Mouse (Mus musculus): Measurements from ENCODE around the gene Cyth2. TPM values are rescaled to one million over a fixed set of nuclear protein-coding genes. Genes with fewer than 3 reads are reported as not detected.

Gene Cyth2
- polyA plus RNA-seq, 1 experiment from 2014 or later = 66.2 TPM

Other genes with a start within 250 kb of the Cyth2 start
- 31.4 to 52.8 TPM (median 38.5 TPM) in 3 replicates for gene Bcat2, start 244.4 kb downstream of the Cyth2 start, polyA plus RNA-seq (2018)
- gene Fgf21, start 199.1 kb downstream of the Cyth2 start, polyA plus RNA-seq (2018) = not detected in 3 replicates
- gene Fut1, start 197.3 kb downstream of the Cyth2 start, polyA plus RNA-seq (2018) = not detected in 3 replicates
- not detected in 3 replicates for gene Izumo1, start 192.8 kb downstream of the Cyth2 start, polyA plus RNA-seq (2018)
- 0.04 to 0.08 TPM (median 0.07 TPM) in 3 replicates for gene Rasip1, start 187.1 kb downstream of the Cyth2 start, polyA plus RNA-seq (2018)
- not detected in 3 replicates for gene Mamstr, start 174.6 kb downstream of the Cyth2 start, polyA plus RNA-seq (2018)
- not detected in 3 replicates for gene Fut2, start 148.2 kb downstream of the Cyth2 start, polyA plus RNA-seq (2018)
- not detected in 3 replicates for gene Ntn5, start 130.6 kb downstream of the Cyth2 start, polyA plus RNA-seq (2018)
- not detected in 3 replicates for gene Sec1, start 120.2 kb downstream of the Cyth2 start, polyA plus RNA-seq (2018)
- 0.56 TPM in 1 of 3 replicates, not detected in the others for gene Car11, start 114.7 kb downstream of the Cyth2 start, polyA plus RNA-seq (2018)
- 11.3 to 58.2 TPM (median 52.9 TPM) in 3 replicates for gene Dbp, start 109.5 kb downstream of the Cyth2 start, polyA plus RNA-seq (2018)
- 290 to 1,003 TPM (median 791 TPM) in 3 replicates for gene Rpl18, start 99.1 kb downstream of the Cyth2 start, polyA plus RNA-seq (2018)
- 47.1 to 55.5 TPM (median 51.5 TPM) in 3 replicates for gene Sphk2, start 96.6 kb downstream of the Cyth2 start, polyA plus RNA-seq (2018)
- gene Fam83e, start 93.4 kb downstream of the Cyth2 start, polyA plus RNA-seq (2018) = not detected in 3 replicates
- gene Spaca4, start 88.8 kb downstream of the Cyth2 start, polyA plus RNA-seq (2018) = not detected in 3 replicates
- 0.04 to 0.06 TPM in 2 of 3 replicates, not detected in the other for gene Lmtk3, start 30.8 kb downstream of the Cyth2 start, polyA plus RNA-seq (2018)
- gene Sult2b1, start 29.9 kb downstream of the Cyth2 start, polyA plus RNA-seq (2018) = 0.55 to 1.1 TPM (median 0.56 TPM) in 3 replicates
- gene Kcnj14, start 10.2 kb upstream of the Cyth2 start, polyA plus RNA-seq (2018) = not detected in 3 replicates
- gene Grwd1, start 16.4 kb upstream of the Cyth2 start, polyA plus RNA-seq (2018) = 4.9 to 28.9 TPM (median 5.3 TPM) in 3 replicates
- 103 to 141 TPM (median 125 TPM) in 3 replicates for gene Kdelr1, start 58.2 kb upstream of the Cyth2 start, polyA plus RNA-seq (2018)
- 0.11 to 0.12 TPM in 2 of 3 replicates, not detected in the other for gene Grin2d, start 63.8 kb upstream of the Cyth2 start, polyA plus RNA-seq (2018)
- gene Syngr4, start 82.1 kb upstream of the Cyth2 start, polyA plus RNA-seq (2018) = not detected in 3 replicates
- gene Tmem143, start 82.4 kb upstream of the Cyth2 start, polyA plus RNA-seq (2018) = 11.6 to 13.1 TPM (median 12.8 TPM) in 3 replicates
- 271 to 666 TPM (median 552 TPM) in 3 replicates for gene Emp3, start 106.8 kb upstream of the Cyth2 start, polyA plus RNA-seq (2018)
- 0.65 to 1.0 TPM (median 1.0 TPM) in 3 replicates for gene Ccdc114, start 109.5 kb upstream of the Cyth2 start, polyA plus RNA-seq (2018)
- not detected in 3 replicates for gene Abcc6, start 215.7 kb upstream of the Cyth2 start, polyA plus RNA-seq (2018)
- 15.9 to 40.2 TPM (median 19.6 TPM) in 3 replicates for gene Nomo1, start 219.1 kb upstream of the Cyth2 start, polyA plus RNA-seq (2018)